Mouse (Mus musculus): ENCODE results near the gene Glrp1.

- TF ChIP-seq POLR2A (IDR thresholded peaks at IDR 0.05; ENCODE audit: borderline replicate concordance, low read depth, low read length), result no peak
- TF ChIP-seq CTCF (IDR thresholded peaks at IDR 0.05; ENCODE audit: low read depth, low read length), result no peak
These were observed 29.3 kb downstream of the Glrp1 start for GRCm38 (mm10) chr1:88480594-88480993.

Measured in bone marrow macrophage, adult 2 months (primary cell).